Mouse (Mus musculus) urinary bladder, adult 18-20 months (tissue): ENCODE measurements around the gene Strn.
A peak's percentile ranks its signal among the peaks of the same experiment; 100 is the strongest.

Experiments
- DNase-seq, 2 experiments: peaks; one replicate each; pipeline ENCODE4 v3.0.0; 2022; ENCODE audit warnings: low spot score in 2 of 2, mixed read lengths in 2 of 2

Gene Strn

DNA sequence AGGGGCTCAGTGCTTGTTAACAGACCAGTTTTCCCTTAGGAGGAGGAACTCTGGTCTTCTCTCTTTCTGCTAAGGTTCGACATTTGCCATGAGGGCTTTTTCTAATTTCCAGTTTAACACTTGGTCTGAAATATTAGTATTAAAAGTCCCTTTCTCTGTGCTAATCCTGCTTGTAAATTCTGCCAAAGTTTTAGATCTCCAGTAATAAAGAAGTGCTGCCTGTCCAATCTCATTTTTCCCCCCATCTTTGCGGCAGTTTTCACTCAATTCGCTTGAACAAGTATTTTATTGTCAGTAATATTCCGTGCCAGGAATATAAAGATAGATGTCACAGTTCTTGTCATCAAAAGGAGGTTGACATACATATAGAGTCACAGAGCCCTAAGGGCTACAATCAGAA lies at the start of gene Strn:
Strn (minus strand) TSS at position 101 of the 400 bp plus-strand sequence.
- DNase-seq: no peak

DNA sequence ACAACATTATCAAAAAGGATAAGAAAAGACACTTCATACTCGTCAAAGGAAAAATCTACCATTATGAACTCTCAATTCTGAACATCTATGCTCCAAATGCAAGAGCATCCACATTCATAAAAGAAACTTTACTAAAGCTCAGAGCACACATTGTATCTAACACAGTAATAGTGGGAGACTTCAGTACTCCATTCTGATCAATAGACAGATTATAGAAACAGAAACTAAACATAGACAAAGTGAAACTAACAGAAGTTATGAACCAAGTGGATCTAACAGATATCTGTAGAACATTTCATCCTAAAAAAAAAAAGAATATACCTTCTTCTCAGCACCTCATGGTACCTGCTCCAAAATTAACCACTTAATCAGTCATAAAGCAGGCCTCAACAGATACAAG lies 41.8 kb upstream of the Strn start:
- no peak for DNase-seq

DNA sequence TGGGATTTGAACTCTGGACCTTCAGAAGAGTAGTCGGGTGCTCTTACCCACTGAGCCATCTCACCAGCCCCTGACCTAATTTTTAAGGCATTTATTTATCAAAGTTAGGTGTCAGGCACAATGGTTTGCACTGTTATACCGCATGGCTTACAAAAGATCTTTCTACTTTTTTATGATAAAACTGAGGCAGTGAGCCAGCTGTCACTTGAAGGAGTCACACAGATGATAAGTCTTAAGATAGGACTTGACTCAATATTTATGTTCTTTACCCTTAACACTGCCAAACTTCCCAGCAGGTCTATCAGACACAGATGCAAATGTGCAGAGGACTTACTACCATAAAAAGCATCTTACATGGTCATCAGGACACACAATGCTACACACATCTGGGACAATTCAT lies 35.3 kb upstream of the Strn start:
- DNase-seq: no peak

DNA sequence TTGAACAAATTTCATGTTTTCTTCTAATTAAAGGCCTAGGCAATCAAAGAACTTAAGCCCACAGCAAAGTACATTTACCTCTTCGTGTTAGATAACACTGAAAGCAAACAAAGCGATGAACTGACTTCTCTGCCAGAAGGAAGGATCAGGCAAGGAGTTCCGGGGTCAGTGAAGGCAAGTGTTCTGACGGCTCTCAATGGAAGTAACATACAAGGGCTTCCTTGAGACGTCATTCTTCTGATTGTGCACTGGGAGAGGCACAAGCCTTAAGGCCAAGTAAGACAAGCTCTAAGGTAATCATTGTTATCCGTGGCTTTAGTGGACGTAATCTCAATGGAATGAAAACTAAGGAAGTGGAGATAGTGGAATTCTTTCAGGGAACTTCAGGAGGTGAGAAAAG lies 33.9 kb upstream of the Strn start:
- DNase-seq: no peak

DNA sequence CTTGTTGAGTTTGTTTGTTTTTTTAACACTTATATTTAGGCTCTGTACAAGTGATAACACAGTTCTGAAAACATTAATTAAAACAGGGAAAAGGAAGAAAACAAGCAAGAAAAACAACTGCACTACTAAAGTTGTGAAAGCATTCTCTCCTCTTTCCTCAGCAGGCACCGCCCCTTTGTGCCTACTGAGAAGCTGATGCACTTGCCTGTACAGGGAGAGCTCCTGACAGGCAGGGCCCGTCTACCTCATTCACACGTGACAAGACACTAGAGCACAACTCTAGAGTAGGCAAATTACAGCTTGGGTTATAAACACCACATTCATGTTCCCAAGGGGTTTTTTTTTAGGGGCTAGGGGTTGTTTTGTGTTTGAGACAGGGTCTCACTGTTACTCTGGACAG lies 32.3 kb upstream of the Strn start:
- DNase-seq: no peak

DNA sequence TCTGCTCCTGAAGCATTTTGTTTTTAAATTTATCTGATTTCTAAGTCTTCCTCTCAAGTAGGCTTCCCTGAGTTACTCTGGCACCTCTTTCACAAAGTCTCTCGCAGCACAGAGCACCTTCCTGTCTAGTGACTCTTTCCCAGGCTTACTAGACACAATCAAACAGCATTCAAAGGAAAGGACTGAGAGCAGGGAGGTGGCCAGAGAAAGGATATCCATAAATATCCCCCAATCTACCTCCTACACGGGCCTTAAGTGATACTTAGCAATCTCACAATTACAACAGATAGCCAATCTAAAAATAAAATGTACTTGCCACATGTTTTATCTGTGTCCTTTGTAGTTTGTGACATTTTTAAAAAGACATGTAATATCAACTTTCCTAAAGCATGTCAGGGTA lies 31.9 kb upstream of the Strn start:
- no peak for DNase-seq

DNA sequence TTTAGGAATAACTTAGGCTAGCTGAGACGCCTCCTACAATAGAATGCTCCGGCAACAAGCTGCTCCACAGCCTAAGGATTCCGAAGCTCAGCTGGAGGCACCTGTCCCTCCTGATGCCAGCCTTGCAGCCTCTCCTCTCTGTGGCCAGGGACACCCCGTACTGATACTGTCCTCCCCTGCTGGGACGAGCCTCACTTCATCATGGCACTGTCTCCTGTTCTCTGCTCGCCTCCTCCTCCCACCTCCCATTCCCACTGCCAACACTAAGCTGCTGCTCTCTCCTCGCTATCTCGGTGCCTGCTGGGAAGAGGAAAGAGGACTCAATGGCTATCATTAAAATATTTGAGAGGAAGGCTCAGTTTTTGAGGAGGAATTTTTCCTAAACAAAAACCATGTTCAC lies 30.6 kb upstream of the Strn start:
- DNase-seq: no peak

DNA sequence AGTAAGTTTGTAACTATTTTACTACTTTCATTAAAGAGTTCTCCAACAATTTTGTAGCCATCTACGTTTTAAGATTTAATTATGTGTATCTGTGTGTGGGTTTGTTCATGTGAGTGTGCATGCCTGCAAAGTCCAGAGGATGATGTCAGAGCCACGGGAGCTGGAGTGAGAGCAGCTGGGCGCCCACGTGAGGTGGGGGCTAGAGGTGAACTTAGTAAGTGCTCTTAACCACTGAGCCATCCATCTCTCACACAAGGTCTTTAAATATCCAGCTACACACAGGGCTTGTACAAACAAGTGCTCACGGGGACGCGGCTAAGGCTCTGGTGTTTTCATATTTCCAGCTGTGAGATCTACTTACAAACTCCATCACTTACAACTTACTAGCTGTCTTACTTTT lies 29.1 kb upstream of the Strn start:
- DNase-seq: no peak

DNA sequence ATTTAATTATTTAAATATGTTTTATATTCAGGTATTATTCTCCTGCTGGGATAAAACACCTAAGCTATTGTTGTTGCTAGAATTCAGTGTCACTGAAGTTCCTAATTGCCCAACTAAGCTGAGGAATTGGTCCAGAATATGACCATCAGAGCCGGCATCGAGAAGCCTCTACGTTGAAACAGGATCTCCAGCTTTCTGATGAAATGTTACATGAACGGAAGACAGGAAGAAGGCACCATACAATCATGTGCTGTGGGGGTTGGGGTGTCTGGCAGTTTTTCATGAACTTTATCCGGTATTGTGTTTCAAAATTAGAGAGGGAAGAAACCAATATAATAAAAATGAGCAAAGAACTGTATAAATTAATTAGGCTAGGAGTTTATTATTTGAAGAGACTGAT lies 26.3 kb upstream of the Strn start:
- no peak for DNase-seq

DNA sequence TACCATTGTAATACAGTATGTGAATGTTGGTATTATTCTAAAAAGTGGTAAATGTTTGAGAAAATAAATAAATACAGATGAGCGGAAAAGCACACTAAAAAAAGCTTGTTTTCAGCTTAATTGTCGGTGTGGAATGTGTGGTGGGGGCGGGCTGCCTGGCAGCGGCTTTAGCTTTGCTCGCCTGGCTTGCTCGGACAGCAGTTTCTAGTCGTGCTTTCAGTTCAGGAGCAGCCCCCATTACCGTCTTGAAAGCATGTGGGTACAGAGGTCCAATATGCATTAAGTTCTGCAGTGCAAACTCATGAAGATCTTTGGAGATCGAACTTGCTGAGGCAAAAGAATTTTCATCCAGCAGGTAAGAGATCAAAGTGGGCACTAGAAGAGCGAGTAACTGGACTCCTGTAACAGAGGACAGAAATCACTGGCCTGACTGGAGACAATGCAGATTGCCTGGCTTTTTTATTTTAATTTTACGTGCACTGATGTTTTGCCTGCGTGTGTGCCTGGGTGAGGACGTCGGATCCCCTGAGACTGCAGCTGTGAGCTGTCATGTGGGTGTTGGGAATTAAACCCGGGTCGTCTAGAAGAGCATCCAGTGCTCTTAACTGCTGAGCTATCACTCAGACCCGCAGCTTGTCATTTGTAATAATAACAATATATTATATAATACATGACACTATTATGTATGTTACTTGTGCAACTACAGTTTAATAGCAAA lies 16.1 kb upstream of the Strn start:
- no peak for DNase-seq

DNA sequence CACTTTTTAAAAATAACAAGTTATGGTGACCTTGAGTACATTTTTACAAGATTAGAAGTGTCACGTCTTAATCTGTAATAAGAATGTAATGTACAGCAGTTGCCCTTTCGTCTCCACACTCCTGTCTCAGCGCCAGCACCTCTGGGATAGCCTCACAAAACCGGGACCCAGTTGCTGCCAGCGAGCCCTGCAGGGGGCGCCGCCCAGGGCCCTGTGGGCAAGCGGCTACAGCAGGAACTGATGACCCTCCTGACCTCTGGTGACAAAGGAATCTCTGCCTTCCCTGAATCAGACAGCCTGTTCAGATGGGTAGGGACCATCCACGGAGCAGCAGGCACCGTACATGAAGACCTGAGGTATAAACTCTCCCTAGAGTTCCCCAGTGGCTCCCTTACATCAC lies 15.1 kb upstream of the Strn start:
- no peak for DNase-seq

DNA sequence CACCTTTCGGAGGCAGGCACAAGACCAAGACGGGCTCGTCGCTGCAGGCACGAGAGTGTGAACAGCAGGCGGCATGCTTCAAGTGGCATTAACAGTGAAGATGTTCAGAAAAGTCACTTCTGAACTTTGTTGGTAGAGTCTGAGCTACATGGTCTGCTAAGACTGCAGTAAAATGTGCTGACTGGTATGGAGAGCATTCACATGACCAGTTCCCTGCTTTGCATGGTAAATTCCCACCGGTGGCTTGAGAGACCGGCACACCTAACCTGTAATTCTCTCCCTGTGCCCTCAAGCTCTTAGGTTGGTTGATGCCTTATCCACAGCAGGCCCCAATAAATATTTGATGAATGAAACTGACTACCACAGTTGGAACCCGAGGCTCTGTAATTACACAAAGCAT lies 11.4 kb upstream of the Strn start:
- DNase-seq: no peak

DNA sequence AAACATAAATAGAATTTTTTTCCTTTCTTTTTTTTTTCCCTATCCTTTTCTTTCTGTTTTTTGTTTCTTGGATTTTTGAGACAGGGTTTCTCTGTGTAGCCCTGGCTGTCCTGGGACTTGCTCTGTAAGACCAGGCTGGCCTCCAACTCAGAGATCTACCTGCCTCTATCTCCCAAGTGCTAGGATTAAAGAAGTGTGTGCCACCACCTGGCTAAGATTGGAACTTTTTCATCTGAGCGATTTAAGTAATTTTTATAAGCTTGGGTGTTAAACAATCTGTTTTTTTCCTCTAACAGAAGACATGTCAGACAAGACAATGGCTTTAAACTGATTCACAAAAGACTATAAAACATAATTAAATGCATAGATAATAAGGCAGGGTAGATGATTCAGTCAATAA lies 1.4 kb upstream of the Strn start:
- DNase-seq: no peak

DNA sequence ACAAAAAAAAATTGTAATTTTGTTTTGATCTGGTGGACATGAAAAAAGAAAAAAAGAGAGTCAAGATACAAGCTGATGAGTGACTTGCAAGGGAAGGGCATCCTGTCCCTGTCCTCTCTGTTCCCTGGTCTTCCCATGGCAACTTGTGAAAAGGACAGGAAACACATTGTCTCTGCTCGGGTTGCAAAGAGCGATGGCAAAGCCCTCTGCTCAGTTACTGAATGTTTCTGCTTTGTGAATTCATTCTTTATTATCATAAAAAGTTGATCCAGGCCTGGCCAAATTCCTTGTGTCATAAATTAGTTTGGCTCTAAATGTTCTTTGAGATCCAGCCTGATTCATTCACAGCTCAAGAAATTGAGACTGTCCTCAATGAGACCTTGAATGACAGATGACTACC lies 775 bp upstream of the Strn start:
- DNase-seq: no peak

DNA sequence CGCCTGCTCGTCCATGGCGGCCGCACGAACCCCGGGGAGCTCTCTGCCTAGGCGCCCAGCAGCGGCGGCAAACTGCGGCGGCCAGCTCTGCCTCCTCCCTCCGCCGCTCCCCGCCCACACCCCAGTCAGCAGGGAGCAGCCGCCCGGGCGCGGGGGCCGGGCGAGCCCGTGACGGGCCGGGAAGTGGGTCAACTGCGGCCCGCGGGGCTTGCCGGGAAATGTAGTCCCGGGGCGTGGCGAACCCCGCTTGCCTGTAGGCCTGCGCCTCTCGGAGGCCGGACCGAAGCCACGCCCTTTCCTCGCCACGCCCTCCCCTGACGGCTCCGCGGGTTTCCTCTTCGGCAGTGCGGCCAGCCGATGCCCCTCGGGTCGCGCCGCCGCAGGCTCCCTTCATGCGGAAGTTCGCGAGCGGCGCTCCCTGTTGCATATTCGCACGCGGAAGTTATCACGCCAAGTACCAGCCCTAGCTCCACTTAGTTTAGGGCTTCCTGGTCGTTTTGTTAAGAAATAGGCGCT lies 465 bp downstream of the Strn start:
- DNase-seq: peak; percentile 99 to 100

DNA sequence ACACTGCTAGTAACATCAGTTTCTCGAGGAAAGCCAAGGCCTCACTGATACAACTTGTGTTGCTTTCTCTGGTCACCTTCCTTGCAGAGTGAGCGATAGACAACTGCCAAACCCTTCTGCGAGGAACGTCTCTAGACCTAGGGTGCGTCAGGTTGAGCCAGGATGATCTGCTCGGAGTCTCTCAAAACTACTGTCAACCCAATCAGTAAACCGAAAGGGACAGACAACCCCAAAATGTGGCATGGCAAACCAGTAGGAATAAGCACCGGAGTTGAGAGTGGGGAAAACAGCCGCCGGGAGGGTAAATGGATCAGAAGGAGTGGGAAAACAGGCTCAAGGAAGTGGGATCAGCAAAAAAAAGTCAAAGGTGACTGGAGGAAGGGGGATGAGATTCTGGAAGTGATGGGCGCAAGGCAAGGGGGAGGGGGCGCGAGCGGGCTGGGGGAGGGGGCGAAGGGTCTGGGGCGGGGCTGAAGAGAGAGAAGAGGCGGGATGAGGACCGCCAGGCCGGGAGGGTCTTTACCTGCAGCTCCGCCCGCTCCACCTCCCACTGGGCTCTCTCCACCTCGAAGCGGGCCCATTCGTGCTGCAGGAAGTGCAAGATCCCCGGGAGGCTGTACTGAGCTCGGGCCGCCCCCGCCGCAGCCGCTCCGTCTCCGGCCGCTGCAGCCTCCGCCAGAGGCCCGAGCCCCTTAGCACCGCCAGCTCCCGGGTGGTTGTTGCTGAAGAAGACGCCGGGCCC lies 1.1 kb downstream of the Strn start:
- no peak for DNase-seq

DNA sequence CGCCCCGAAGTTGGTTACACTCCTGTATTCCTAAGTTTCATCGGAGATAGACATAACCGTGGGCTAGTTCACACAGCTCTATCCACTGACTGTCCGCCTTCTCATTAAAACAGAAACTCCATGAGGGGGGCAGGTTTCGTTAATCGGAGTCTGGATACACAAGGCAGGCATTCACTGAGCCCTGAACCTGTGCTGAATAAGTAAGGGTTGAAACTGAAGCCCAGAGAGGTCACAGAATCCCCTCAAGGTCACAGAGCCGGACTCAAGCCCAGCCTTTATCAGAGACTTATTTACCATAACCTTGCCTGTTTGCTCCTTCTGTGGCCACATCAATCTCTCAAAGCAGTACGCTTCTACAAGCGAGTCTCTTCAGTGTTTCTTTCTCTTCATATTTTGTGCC lies 2.2 kb downstream of the Strn start:
- no peak for DNase-seq

DNA sequence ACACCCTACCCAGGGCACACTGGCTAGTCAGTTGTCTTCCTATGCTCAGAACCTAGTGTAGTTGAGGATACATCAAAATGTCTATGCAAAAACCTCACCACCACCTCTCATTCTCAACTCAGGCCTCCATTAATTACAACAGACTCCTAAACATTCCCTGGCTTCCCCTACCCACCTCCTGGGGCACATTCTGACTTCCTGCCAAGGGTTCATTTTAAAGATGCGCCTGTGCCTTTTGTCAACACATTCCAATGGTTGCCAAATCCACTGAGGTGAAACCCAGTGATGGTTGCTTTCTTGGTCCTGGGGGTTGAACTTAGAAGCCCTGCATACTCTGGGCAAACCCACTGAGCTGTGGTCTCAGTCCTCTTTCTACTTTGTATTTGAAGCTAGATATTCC lies 4.9 kb downstream of the Strn start:
- no peak for DNase-seq

DNA sequence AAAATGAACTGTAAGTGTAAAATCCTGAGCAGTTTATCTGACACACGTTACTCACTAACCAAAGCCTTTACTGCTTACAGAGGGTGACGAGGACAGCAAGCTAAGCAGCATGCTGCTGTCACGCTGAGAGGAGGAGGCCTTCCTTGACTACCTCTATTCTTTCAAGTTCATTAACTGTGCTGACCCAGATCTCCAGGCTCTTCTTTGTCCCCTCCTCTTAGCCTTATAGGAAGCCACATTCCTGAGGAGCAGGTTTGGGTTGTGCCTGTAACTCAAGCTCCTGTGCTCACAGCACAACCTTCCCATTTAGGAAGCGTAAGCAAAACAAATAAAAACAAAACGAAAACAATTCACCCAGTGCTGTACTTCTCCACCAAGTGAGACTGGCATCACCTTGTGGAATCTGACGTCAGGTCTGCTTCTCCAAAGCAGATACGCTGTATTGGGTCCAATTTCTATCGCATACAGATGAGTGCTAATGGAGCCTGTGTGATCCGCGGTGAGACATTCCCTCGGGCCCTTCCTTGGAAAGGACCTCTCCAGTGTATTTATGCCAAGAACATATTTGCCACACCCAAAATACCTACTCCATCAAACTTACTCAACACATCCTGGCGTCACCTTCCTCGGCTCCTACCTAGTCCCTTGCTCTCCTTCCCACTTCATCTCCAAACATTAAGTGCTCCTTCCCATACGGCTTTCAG lies 10.1 kb downstream of the Strn start:
- DNase-seq: no peak

DNA sequence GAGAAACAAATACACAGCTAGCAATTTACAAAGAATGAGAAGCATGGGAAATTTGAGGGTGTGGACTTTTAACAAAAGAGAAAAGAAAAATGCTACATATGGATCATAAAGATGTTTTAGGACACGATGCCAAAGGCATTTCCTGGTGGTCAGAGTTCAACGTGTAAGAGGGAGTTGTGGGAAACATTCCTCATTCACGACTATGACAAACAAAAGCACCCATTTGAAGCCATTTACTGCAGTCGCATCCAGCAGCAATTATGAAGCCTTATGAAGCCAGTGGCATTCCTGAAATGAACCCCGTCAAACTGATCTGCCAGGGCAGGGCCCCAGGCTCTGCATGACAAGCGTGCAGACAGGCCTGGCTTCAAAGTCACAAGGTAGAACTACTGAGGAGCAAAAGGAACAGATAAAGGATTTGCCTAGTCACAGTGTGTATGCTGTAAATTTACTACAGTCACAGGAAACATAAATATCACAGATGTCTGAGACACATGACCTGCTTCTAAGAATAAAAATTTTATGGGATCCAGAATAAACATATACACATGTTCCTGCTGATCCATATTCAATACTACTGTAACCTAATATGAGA lies 12.4 kb downstream of the Strn start:
- no peak for DNase-seq

DNA sequence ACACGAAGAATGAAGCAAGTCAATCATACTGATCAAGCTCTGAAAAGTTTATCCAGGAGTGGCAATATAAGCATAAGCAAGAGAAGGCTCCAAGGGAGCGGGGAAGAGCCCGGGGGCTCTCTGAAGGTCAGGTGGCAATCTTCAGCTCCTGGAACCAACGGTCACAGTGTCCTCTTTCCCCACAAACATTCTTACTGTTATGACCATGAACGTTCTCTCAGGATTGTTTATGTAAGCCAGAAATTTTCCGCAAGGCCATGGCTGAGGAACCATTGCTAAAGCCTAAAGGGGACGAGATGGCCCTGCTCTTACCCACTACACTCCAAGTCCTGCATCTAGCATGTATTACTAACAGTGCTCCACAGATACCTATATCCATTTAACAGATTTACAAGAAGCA lies 15.3 kb downstream of the Strn start:
- no peak for DNase-seq

DNA sequence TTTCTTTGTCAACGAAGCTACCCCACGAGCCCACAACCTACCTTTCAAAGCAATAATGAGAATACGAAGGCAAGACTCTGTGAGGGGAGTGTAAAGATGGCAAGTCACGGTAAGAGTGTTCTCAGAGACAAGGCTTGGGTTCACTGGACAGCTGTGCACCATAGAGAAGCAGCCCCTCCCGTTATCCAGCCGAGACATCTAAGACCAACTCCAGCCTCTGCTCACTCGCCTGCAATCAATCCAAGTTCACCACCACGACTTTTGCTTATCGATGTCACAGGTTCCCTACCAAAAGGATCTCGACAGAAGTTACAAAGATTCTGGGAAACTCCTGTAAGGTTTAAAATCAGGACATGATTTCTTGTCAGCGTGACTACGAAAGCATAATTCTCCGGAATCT lies 17.9 kb downstream of the Strn start:
- DNase-seq: no peak
